Mouse (Mus musculus) cortical plate, adult 2 months (tissue): ENCODE data around the gene Fancd2os.

Source experiments
- CTCF ChIP-seq: fragments of 200-500 bp; IDR thresholded peaks from 2 replicates; pipeline ENCODE4 v1.5.1; 2011; ENCODE audit warnings: mild to moderate bottlenecking, control low read depth, low read length; ENCODE audit not compliant: insufficient read depth; ENCODE audit errors: extremely low read depth
- POLR2A ChIP-seq: fragments of 200-500 bp; IDR thresholded peaks from 2 replicates; pipeline ENCODE4 v1.6.1; 2011; ENCODE audit warnings: mild to moderate bottlenecking, low read length, control low read depth; ENCODE audit not compliant: insufficient read depth; ENCODE audit errors: extremely low read depth

DNA sequence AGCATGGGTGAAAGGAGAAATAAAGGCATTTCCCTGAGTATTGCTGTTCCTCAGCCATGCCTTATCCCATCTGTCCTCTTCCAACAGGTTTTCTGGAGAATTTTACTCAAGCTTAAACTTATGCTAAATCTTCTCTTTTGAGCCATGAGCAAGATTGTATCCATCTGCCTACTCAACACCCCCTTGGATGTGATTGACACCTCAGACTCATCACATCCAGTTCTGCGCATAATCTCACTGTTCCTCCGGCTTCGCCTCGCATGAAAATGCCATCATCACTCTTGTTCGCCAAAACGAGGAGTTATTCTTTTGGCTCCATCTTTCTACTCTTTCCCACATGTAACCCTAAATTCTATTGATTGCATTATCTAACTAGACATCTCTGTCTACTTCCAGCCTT, 24.5 kb downstream of the Fancd2os start:
- TF ChIP-seq CTCF (no peak), POLR2A (no peak)
